Mouse (Mus musculus) neural tube, embryonic 15.5 days (tissue): ENCODE data around the gene Mgat4a. TPM values are rescaled to one million over a fixed set of nuclear protein-coding genes. Genes with fewer than 3 reads are reported as not detected.
A peak's percentile ranks its signal among the peaks of the same experiment; 100 is the strongest.

Experiments
- ATAC-seq: fragments of 200-750 bp; cut with Nextera tagmentation; 2 replicates; pipeline ENCODE4 v1.8.0; 2017; ENCODE audit warnings: mild to moderate bottlenecking, moderate TSS enrichment, moderate library complexity; ENCODE audit not compliant: low FRiP score
- H3K27ac ChIP-seq: fragments of 300-500 bp; sonication (generic); replicated peaks from 2 replicates; pipeline ENCODE4 v1.5.1; 2015; ENCODE audit warnings: mild to moderate bottlenecking, inconsistent platforms
- H3K27me3 ChIP-seq: fragments of 300-500 bp; sonication (generic); replicated peaks from 2 replicates; pipeline ENCODE4 v1.6.1; 2015; ENCODE audit warnings: inconsistent platforms
- H3K36me3 ChIP-seq: fragments of 300-500 bp; sonication (generic); 2 replicates; pipeline ENCODE4 v1.6.1; 2015; ENCODE audit warnings: inconsistent platforms
- H3K4me1 ChIP-seq: fragments of 300-500 bp; sonication (generic); 2 replicates; pipeline ENCODE4 v1.6.1; 2015; ENCODE audit warnings: inconsistent platforms
- H3K4me2 ChIP-seq: fragments of 300-500 bp; sonication (generic); 2 replicates; pipeline ENCODE4 v1.6.1; 2015; ENCODE audit warnings: inconsistent platforms, mild to moderate bottlenecking, moderate library complexity
- H3K4me3 ChIP-seq: fragments of 300-500 bp; sonication (generic); replicated peaks from 2 replicates; pipeline ENCODE4 v1.5.1; 2015; ENCODE audit warnings: mild to moderate bottlenecking, inconsistent platforms
- H3K9ac ChIP-seq: fragments of 300-500 bp; sonication (generic); replicated peaks from 2 replicates; pipeline ENCODE4 v1.6.1; 2015; ENCODE audit warnings: mild to moderate bottlenecking, inconsistent platforms
- H3K9me3 ChIP-seq: fragments of 300-500 bp; sonication (generic); replicated peaks from 2 replicates; pipeline ENCODE4 v1.6.1; 2016; ENCODE audit warnings: inconsistent platforms
- WGBS: fragments of 180-500 bp; shearing (Covaris S2); methylation state at CpG from one replicate; pipeline ENCODE4 v1.1.7; 2015; ENCODE audit warnings: mixed read lengths; 5-methylcytosine and 5-hydroxymethylcytosine counted together
- polyA plus RNA-seq: library from polyadenylated mRNA; unstranded; fragments of >200 nt; fragmentation: Nextera tagmentation; extraction: Ambion mirVana; gene quantifications from 2 replicates; pipeline ENCODE4 v1.2.1, GENCODE M21; 2015

Mgat4a gene
- 10.6 and 12.9 TPM in 2 replicates for polyA plus RNA-seq

DNA sequence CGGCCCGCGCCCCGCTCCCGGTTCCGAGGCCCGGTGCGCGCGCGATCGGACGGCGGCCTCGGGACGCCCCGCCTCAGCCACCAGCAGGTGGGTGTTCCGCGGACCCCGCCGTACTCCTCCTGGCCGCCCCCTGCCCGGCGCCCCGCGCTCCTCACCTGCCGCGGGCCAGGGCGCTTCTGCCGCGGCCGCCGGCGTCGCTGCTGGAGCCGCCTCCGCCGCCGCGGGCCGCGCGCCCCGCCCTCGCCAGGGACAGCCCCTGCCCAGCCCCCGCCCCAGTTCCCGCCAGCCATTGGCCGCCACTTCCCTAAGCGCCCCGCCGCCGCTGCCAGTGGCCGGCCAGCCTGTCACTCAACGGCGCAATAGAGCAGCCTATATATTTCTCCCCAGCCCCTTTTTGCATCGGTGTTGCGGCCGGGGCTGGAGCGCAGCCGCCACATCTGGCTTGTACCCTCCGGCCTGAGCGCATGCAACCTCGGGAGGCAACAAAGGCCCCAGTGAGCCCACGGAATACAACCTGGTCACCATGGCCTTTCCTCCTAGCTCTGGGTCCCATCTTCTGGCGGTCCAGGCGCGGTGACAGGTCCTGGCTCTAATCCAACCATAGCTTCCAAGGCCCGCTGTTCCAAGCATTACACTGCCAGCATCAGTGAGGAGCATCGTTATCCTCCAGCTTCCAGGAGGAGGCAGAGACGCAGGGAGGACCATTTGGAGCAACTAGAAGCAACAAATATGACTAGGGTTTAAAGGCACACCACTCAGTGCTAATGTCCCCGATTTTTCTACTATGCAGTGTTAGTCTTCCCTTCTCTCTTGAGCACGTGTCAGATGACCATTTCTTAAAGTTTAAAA lies at the start of gene Mgat4a:
Gene Mgat4a, minus strand, starts transcription at position 207 of the 849 bp plus-strand sequence.
- Histone ChIP-seq H3K9ac (peak within 1 kb of the TSS; percentile 75), H3K36me3 (no peaks in the 10 kb centered on the region), H3K4me3 (peak within 1 kb of the TSS; percentile 77), H3K4me1 (peaks cover 29% of the 10 kb centered on the region), H3K9me3 (no peaks in the 10 kb centered on the region), H3K27ac (peak within 1 kb of the TSS; percentile 93), H3K4me2 (peak within 1 kb of the TSS; percentile 88), H3K27me3 (peaks cover 7% of the 10 kb centered on the region)
- peak; percentile 99 for ATAC-seq
- 1% methylated on average over 37 of the region's 72 CpGs for WGBS

- ATAC-seq, result no peak
- 0 out of 2 replicates have a peak overlapping the region, but pooled peaks have one; percentile 33 for H3K27ac ChIP-seq
- WGBS, result 83% methylated on average over 13 of the region's 13 CpGs
These were observed 45.1 kb upstream of the Mgat4a start for GRCm38 (mm10) chr1:37585809-37586480.

GRCm38 (mm10) chr1:37583795-37584464 lies 43.1 kb upstream of the Mgat4a start:
- no peaks in the 10 kb centered on the region for H3K27me3 ChIP-seq
- no peaks in the 10 kb centered on the region for H3K4me1 ChIP-seq
- 73% methylated on average over 9 of the region's 9 CpGs for WGBS
- H3K4me3 ChIP-seq, result no peak overlapping the region
- no peaks in the 10 kb centered on the region for H3K9me3 ChIP-seq
- no peak overlapping the region for H3K4me2 ChIP-seq
- ATAC-seq, result no peak
- no peak overlapping the region for H3K27ac ChIP-seq
- H3K9ac ChIP-seq, result no peak overlapping the region
- H3K36me3 ChIP-seq, result no peaks in the 10 kb centered on the region

More at GRCm38 (mm10) chr1:37585809-37586480, 45.1 kb upstream of the Mgat4a start:
- Histone ChIP-seq H3K4me3 (no peak overlapping the region), H3K9me3 (no peaks in the 10 kb centered on the region), H3K27me3 (no peaks in the 10 kb centered on the region), H3K36me3 (no peaks in the 10 kb centered on the region), H3K4me1 (no peaks in the 10 kb centered on the region), H3K4me2 (no peak overlapping the region), H3K9ac (no peak overlapping the region)

- Histone ChIP-seq H3K36me3 (no peaks in the 10 kb centered on the region), H3K4me2 (no peak overlapping the region), H3K9ac (no peak overlapping the region), H3K4me1 (no peaks in the 10 kb centered on the region), H3K4me3 (no peak overlapping the region), H3K9me3 (no peaks in the 10 kb centered on the region), H3K27me3 (no peaks in the 10 kb centered on the region), H3K27ac (no peak overlapping the region)
- no peak for ATAC-seq
- 90% methylated on average over 8 of the region's 8 CpGs for WGBS
These were observed 42.4 kb upstream of the Mgat4a start for GRCm38 (mm10) chr1:37583167-37583566.

DNA sequence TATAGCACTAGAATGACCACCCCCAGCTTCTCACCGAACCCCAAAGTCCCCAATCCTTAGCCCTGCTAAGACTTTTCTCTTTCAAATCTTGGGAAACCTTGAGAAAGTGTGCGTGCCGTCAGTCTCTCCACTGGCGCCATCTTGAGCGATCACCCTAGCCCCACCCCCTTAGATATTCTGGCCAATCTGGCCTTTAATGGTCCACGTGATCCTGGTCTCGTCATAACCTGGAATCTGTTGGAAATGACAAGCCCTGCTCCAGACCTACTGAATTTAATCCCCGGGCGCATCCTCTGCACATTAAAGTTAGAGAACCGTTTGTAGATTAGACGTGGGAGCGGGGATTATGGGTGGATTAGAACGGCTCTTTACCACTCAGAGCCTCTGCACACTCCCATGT lies 38.9 kb upstream of the Mgat4a start:
- Histone ChIP-seq H3K4me2 (no peak overlapping the region), H3K9me3 (no peaks in the 10 kb centered on the region), H3K27me3 (no peaks in the 10 kb centered on the region), H3K36me3 (no peaks in the 10 kb centered on the region), H3K9ac (no peak overlapping the region), H3K27ac (no peak overlapping the region), H3K4me3 (no peak overlapping the region), H3K4me1 (no peaks in the 10 kb centered on the region)
- no peak for ATAC-seq
- 94% methylated on average over 13 of the region's 13 CpGs for WGBS

DNA sequence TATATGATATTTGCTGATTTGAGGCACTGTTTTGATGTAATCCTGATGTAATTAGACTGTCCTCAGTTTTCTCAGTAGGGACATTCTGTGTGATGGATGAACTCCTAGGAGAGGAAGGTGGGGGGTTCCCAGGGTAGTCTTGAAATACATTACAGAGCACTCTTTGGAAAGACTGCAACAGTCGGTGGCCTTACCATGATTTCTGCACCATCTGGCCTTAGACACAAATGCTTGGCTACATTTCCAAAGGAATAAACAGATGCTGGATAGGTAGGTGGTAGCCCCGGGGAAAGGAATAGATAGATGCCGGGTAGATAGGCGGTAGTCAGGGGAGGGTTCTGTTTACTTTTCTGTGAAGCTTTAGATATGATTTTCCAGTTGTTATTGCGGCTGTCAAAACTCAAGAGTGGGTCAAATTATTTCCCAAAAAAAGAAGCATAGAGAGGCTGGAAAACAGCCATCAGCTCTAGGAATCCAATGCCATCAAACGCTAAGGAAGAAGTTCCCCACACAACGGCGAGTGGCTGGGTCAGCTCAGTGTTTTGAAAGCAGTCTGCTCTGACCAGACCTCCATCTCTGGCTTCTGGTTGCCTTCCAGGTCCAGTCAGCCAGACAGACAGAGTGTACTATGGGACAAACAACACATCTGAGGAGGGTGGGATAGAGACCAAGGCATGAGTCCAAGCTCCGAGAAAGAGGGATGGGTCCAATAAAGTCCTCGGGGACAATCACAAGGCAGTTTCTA lies 31.9 kb upstream of the Mgat4a start:
- no peaks in the 10 kb centered on the region for H3K36me3 ChIP-seq
- 65% methylated on average over 10 of the region's 10 CpGs for WGBS
- H3K4me1 ChIP-seq, result no peaks in the 10 kb centered on the region
- no peaks in the 10 kb centered on the region for H3K9me3 ChIP-seq
- no peak overlapping the region for H3K27ac ChIP-seq
- no peak for ATAC-seq
- H3K9ac ChIP-seq, result no peak overlapping the region
- H3K4me2 ChIP-seq, result no peak overlapping the region
- H3K4me3 ChIP-seq, result no peak overlapping the region
- no peaks in the 10 kb centered on the region for H3K27me3 ChIP-seq

- H3K4me2 ChIP-seq, result no peak overlapping the region
- H3K27ac ChIP-seq, result no peak overlapping the region
- no peaks in the 10 kb centered on the region for H3K9me3 ChIP-seq
- no peak overlapping the region for H3K4me3 ChIP-seq
- WGBS, result 90% methylated on average over 1 of the region's 1 CpGs
- H3K4me1 ChIP-seq, result no peaks in the 10 kb centered on the region
- no peaks in the 10 kb centered on the region for H3K27me3 ChIP-seq
- H3K9ac ChIP-seq, result no peak overlapping the region
- ATAC-seq, result no peak
- H3K36me3 ChIP-seq, result no peaks in the 10 kb centered on the region
These were observed 27.6 kb upstream of the Mgat4a start for GRCm38 (mm10) chr1:37568379-37568778.

GRCm38 (mm10) chr1:37566754-37567153 lies 25.9 kb upstream of the Mgat4a start:
- no peak overlapping the region for H3K27ac ChIP-seq
- H3K9me3 ChIP-seq, result no peaks in the 10 kb centered on the region
- no peaks in the 10 kb centered on the region for H3K4me1 ChIP-seq
- H3K4me2 ChIP-seq, result no peak overlapping the region
- no peak overlapping the region for H3K4me3 ChIP-seq
- H3K27me3 ChIP-seq, result no peaks in the 10 kb centered on the region
- H3K9ac ChIP-seq, result no peak overlapping the region
- H3K36me3 ChIP-seq, result no peaks in the 10 kb centered on the region
- WGBS, result 86% methylated on average over 4 of the region's 4 CpGs
- no peak for ATAC-seq

- ATAC-seq, result no peak
- Histone ChIP-seq H3K4me3 (no peak overlapping the region), H3K4me2 (no peak overlapping the region), H3K9me3 (no peaks in the 10 kb centered on the region), H3K36me3 (no peaks in the 10 kb centered on the region), H3K27me3 (no peaks in the 10 kb centered on the region), H3K4me1 (no peaks in the 10 kb centered on the region), H3K9ac (no peak overlapping the region), H3K27ac (no peak overlapping the region)
- WGBS, result 73% methylated on average over 2 of the region's 2 CpGs
These were observed 25.5 kb upstream of the Mgat4a start for GRCm38 (mm10) chr1:37566344-37566743.

DNA sequence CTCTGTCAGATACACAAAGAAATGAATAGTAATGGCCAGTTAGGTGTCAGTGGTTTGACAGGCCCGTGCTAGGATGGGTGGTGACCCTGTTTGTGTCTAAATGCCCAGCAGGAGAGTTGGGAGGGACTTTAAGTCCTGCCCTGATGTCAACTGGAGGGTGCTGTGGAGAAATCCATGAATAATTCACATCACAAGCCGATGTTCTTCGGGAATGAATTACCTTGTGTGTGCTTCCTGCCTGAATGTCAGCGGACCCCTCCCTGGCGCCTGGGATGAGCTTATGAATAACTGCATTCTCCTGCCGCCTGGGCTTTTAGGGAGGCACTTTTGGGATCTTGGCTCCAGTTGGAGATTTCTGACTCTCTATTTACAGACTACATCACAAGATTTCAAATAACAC lies 24.6 kb upstream of the Mgat4a start:
- no peak for ATAC-seq
- H3K9ac ChIP-seq, result no peak overlapping the region
- H3K4me1 ChIP-seq, result peaks cover 3% of the 10 kb centered on the region; the same call in 1 of the 2 replicates
- H3K36me3 ChIP-seq, result no peaks in the 10 kb centered on the region
- no peak overlapping the region for H3K4me2 ChIP-seq
- H3K9me3 ChIP-seq, result no peaks in the 10 kb centered on the region
- 24% methylated on average over 6 of the region's 6 CpGs for WGBS
- H3K4me3 ChIP-seq, result no peak overlapping the region
- no peaks in the 10 kb centered on the region for H3K27me3 ChIP-seq
- no peak overlapping the region for H3K27ac ChIP-seq

DNA sequence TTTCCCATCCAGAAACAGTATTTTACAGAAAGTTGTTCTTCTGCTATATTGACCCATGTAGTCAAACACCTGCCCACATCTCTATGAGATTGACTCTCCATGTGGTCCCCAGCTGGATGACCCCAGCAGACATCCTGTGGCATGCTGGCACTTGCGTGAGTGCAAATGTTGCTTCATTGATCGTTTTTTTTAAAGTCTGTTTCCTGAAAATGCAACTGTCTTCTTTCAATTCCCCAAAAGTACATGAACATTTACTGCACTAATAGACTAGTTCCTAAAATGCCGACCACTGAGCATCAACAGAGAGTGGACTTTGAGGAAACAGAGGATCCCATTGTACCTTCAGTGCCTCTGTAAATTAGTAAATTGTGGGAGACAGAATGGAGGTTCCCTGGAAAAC lies 21.1 kb upstream of the Mgat4a start:
- Histone ChIP-seq H3K4me1 (peaks cover 3% of the 10 kb centered on the region; the same call in 1 of the 2 replicates), H3K36me3 (no peaks in the 10 kb centered on the region), H3K4me2 (no peak overlapping the region), H3K9me3 (no peaks in the 10 kb centered on the region), H3K27ac (no peak overlapping the region), H3K4me3 (no peak overlapping the region), H3K9ac (no peak overlapping the region), H3K27me3 (no peaks in the 10 kb centered on the region)
- ATAC-seq, result no peak
- WGBS, result 82% methylated on average over 3 of the region's 3 CpGs
